8 mouse cellular contexts compared by ENCODE assay signal in genomic region chr15:89315190-89315731, GRCm38 (mm10). TPM values are rescaled to one million over a fixed set of nuclear protein-coding genes. Genes with fewer than 3 reads are reported as not detected.
DNase-seq lines count a peak whose midpoint lies in the region; ATAC-seq lines count a peak whose summit lies in the region.

Gene Sbf1, minus strand, starts transcription at chr15:89315311.

- under 1% methylated on average over 37 of the region's 37 CpGs for WGBS in heart, embryonic 13.5 days
- under 1% methylated on average over 37 of the region's 37 CpGs for WGBS in liver, embryonic 12.5 days (ENCODE audit: insufficient replicate concordance)
- WGBS in stomach, embryonic 15.5 days, result under 1% methylated on average over 37 of the region's 37 CpGs

- peak; percentile 98 for DNase-seq in CD4-positive, CD25-positive, alpha-beta regulatory T cell, adult 2 months (ENCODE audit: low read depth, low spot score)
- DNase-seq in fat pad, adult 2 months (ENCODE audit: extremely low read depth, low read depth, low spot score), result peak; percentile 64
- peak; percentile 99 for DNase-seq in kidney, postnatal 10 days
- DNase-seq in natural killer cell, adult 2 months (ENCODE audit: low spot score in 2 of 2), result peak; percentile 96 to 97

- peaks cover 31% of the 10 kb centered on the region for H3K4me1 ChIP-seq in brown adipose tissue, adult 24 weeks (ENCODE audit: control insufficient read depth, insufficient read depth, insufficient read length, low read length)
- H3K4me1 ChIP-seq in heart, embryonic 13.5 days, result peaks cover 38% of the 10 kb centered on the region
- H3K4me1 ChIP-seq in liver, embryonic 12.5 days, result peaks cover 53% of the 10 kb centered on the region
- peaks cover 20% of the 10 kb centered on the region for H3K4me1 ChIP-seq in stomach, embryonic 15.5 days

- H3K4me3 ChIP-seq in brown adipose tissue, adult 24 weeks (ENCODE audit: insufficient read depth, low read depth, low read length), result peak within 1 kb of the TSS; percentile 88
- H3K4me3 ChIP-seq in heart, embryonic 13.5 days, result peak within 1 kb of the TSS; percentile 75
- H3K4me3 ChIP-seq in liver, embryonic 12.5 days, result peak within 1 kb of the TSS; percentile 86
- H3K4me3 ChIP-seq in stomach, embryonic 15.5 days (replicated peaks), result peak within 1 kb of the TSS; percentile 89

- H3K9me3 ChIP-seq in heart, embryonic 13.5 days, result no peaks in the 10 kb centered on the region
- H3K9me3 ChIP-seq in liver, embryonic 12.5 days (replicated peaks), result no peaks in the 10 kb centered on the region
- H3K9me3 ChIP-seq in stomach, embryonic 15.5 days, result no peaks in the 10 kb centered on the region

- peak within 1 kb of the TSS; percentile 96 for H3K27ac ChIP-seq in brown adipose tissue, adult 24 weeks (replicated peaks; ENCODE audit: low read depth, low read length)
- H3K27ac ChIP-seq in heart, embryonic 13.5 days (replicated peaks), result peak within 1 kb of the TSS; percentile 84
- H3K27ac ChIP-seq in liver, embryonic 12.5 days, result peak within 1 kb of the TSS; percentile 75
- H3K27ac ChIP-seq in stomach, embryonic 15.5 days, result peak within 1 kb of the TSS; percentile 72

- H3K36me3 ChIP-seq in heart, embryonic 13.5 days, result no peaks in the 10 kb centered on the region
- H3K36me3 ChIP-seq in liver, embryonic 12.5 days, result no peaks in the 10 kb centered on the region
- no peaks in the 10 kb centered on the region for H3K36me3 ChIP-seq in stomach, embryonic 15.5 days

- peak within 1 kb of the TSS; percentile 91 for H3K4me2 ChIP-seq in heart, embryonic 13.5 days
- H3K4me2 ChIP-seq in liver, embryonic 12.5 days, result peak within 1 kb of the TSS; percentile 97
- H3K4me2 ChIP-seq in stomach, embryonic 15.5 days, result peak within 1 kb of the TSS; percentile 79

- peak within 1 kb of the TSS; percentile 95 for H3K9ac ChIP-seq in heart, embryonic 13.5 days
- H3K9ac ChIP-seq in liver, embryonic 12.5 days, result peak within 1 kb of the TSS; percentile 88
- peak within 1 kb of the TSS; percentile 87 for H3K9ac ChIP-seq in stomach, embryonic 15.5 days

- H3K27me3 ChIP-seq in heart, embryonic 13.5 days (replicated peaks), result no peaks in the 10 kb centered on the region
- no peaks in the 10 kb centered on the region for H3K27me3 ChIP-seq in liver, embryonic 12.5 days (replicated peaks)
- H3K27me3 ChIP-seq in stomach, embryonic 15.5 days (replicated peaks), result no peaks in the 10 kb centered on the region

- peak; percentile 100 for ATAC-seq in heart, embryonic 13.5 days (ENCODE audit: extremely low read depth, insufficient number of reproducible peaks, low FRiP score, low TSS enrichment)
- peak; percentile 100 for ATAC-seq in liver, embryonic 12.5 days
- peak; percentile 100 for ATAC-seq in stomach, embryonic 15.5 days (ENCODE audit: insufficient read depth, low FRiP score, low read depth)

RNA-seq across cellular contexts. Expression of gene Sbf1, which starts in this region (rescaled TPM):
- 23.6 and 24.4 TPM in 2 replicates for polyA plus RNA-seq in brown adipose tissue, adult 24 weeks (2012; ENCODE audit: insufficient read depth, insufficient read length, missing spikeins)
- 34.3 and 38.3 TPM in 2 replicates for polyA plus RNA-seq in heart, embryonic 13.5 days (2015; fragmentation: Nextera tagmentation; extraction: Ambion mirVana)
- 32.5 and 34.1 TPM in 2 replicates for polyA plus RNA-seq in liver, embryonic 12.5 days (2016; fragmentation: Nextera tagmentation; extraction: Ambion mirVana)
- 45.3 and 45.9 TPM in 2 replicates for polyA plus RNA-seq in stomach, embryonic 15.5 days (2015; fragmentation: Nextera tagmentation; extraction: Ambion mirVana)

Comparison
In these comparisons a context has a peak if more than half of its experiments do, and no peak if none do; other contexts are left out.
1. Peak in every context shown above with its lines: DNase-seq, ATAC-seq, H3K4me3 ChIP-seq and H3K27ac ChIP-seq.